Mouse (Mus musculus): ENCODE measurements around the gene Cad. TPM values are rescaled to one million over a fixed set of nuclear protein-coding genes. Genes with fewer than 3 reads are reported as not detected.

Gene Cad
- polyA plus RNA-seq, 1 experiment from 2014 or later: 4.2 TPM

GRCm38 (mm10) chr5:31086606-31087005 lies 32.0 kb downstream of the Cad start:
- DNase-seq: no peak

GRCm38 (mm10) chr5:31087131-31087530 lies 32.6 kb downstream of the Cad start:
- Histone ChIP-seq H3K9me3 (ENCODE audit: low read length) (no peaks in the 10 kb centered on the region), H3K27ac (ENCODE audit: low read depth) (no peak overlapping the region), H3K9ac (replicated peaks) (no peak overlapping the region), H3K27me3 (ENCODE audit: insufficient read depth, low read length) (peaks cover 26% of the 10 kb centered on the region), H3K4me3 (ENCODE audit: low read depth, low read length) (no peak overlapping the region), H3K4me1 (ENCODE audit: insufficient read depth) (peaks cover 3% of the 10 kb centered on the region; the same call in 1 of the 2 replicates), H3K36me3 (replicated peaks; ENCODE audit: insufficient read depth, low read length) (no peaks in the 10 kb centered on the region), H3K4me2 (ENCODE audit: low read depth, low read length) (no peak overlapping the region)
- ATAC-seq (no peak), DNase-seq (no peak)
- WGBS (ENCODE audit: insufficient replicate concordance): 59% methylated on average over 2 of the region's 2 CpGs
- TF ChIP-seq CTCF (IDR thresholded peaks at IDR 0.05; ENCODE audit: low read depth) (no peak), EP300 (IDR thresholded peaks at IDR 0.05; ENCODE audit: low read depth) (no peak)

More at GRCm38 (mm10) chr5:31086606-31087005, 32.0 kb downstream of the Cad start:
- 32% methylated on average over 7 of the region's 7 CpGs for WGBS (ENCODE audit: insufficient replicate concordance)
- no peak overlapping the region for H3K27ac ChIP-seq (ENCODE audit: low read depth)
- ATAC-seq: no peak
- H3K36me3 ChIP-seq (replicated peaks; ENCODE audit: insufficient read depth, low read length): no peaks in the 10 kb centered on the region
- no peak for TF ChIP-seq EP300 (IDR thresholded peaks at IDR 0.05; ENCODE audit: low read depth)
- no peak for TF ChIP-seq CTCF (IDR thresholded peaks at IDR 0.05; ENCODE audit: low read depth)
- no peak overlapping the region for H3K4me3 ChIP-seq (ENCODE audit: low read depth, low read length)
- no peak overlapping the region for H3K4me2 ChIP-seq (ENCODE audit: low read depth, low read length)
- peaks cover 3% of the 10 kb centered on the region; the same call in 1 of the 2 replicates for H3K4me1 ChIP-seq (ENCODE audit: insufficient read depth)
- H3K9me3 ChIP-seq (ENCODE audit: low read length): no peaks in the 10 kb centered on the region
- no peak overlapping the region for H3K9ac ChIP-seq (replicated peaks)
- peaks cover 21% of the 10 kb centered on the region for H3K27me3 ChIP-seq (ENCODE audit: insufficient read depth, low read length)

GRCm38 (mm10) chr5:31092231-31092975 lies 37.8 kb downstream of the Cad start:
- Histone ChIP-seq H3K4me3 (ENCODE audit: low read depth, low read length) (peak overlapping the region; percentile 43), H3K4me1 (ENCODE audit: insufficient read depth) (peaks cover 15% of the 10 kb centered on the region), H3K27me3 (ENCODE audit: insufficient read depth, low read length) (peaks cover 74% of the 10 kb centered on the region), H3K9ac (replicated peaks) (no peak overlapping the region), H3K27ac (ENCODE audit: low read depth) (no peak overlapping the region), H3K4me2 (ENCODE audit: low read depth, low read length) (peak overlapping the region; percentile 71), H3K9me3 (ENCODE audit: low read length) (no peaks in the 10 kb centered on the region), H3K36me3 (replicated peaks; ENCODE audit: insufficient read depth, low read length) (no peaks in the 10 kb centered on the region)
- no peak for ATAC-seq
- 4% methylated on average over 39 of the region's 53 CpGs for WGBS (ENCODE audit: insufficient replicate concordance)
- no peak for DNase-seq
- TF ChIP-seq EP300 (IDR thresholded peaks at IDR 0.05; ENCODE audit: low read depth) (no peak), CTCF (IDR thresholded peaks at IDR 0.05; ENCODE audit: low read depth) (no peak)

- no peaks in the 10 kb centered on the region for H3K36me3 ChIP-seq (replicated peaks; ENCODE audit: insufficient read depth, low read length)
- no peak overlapping the region for H3K27ac ChIP-seq (ENCODE audit: low read depth)
- ATAC-seq (peak; percentile 82), DNase-seq (peak; percentile 67)
- peaks cover 15% of the 10 kb centered on the region for H3K4me1 ChIP-seq (ENCODE audit: insufficient read depth)
- H3K9ac ChIP-seq (replicated peaks): no peak overlapping the region; the same call in 1 of the 2 replicates
- no peaks in the 10 kb centered on the region for H3K9me3 ChIP-seq (ENCODE audit: low read length)
- TF ChIP-seq CTCF (IDR thresholded peaks at IDR 0.05; ENCODE audit: low read depth) (no peak), EP300 (IDR thresholded peaks at IDR 0.05; ENCODE audit: low read depth) (no peak)
- peak overlapping the region; percentile 43 for H3K4me3 ChIP-seq (ENCODE audit: low read depth, low read length)
- peaks cover 78% of the 10 kb centered on the region for H3K27me3 ChIP-seq (ENCODE audit: insufficient read depth, low read length)
- H3K4me2 ChIP-seq (ENCODE audit: low read depth, low read length): peak overlapping the region; percentile 71
- WGBS (ENCODE audit: insufficient replicate concordance): 2% methylated on average over 42 of the region's 54 CpGs
These were observed 38.8 kb downstream of the Cad start for GRCm38 (mm10) chr5:31093151-31094041.

- Histone ChIP-seq H3K4me3 (ENCODE audit: low read depth, low read length) (peak overlapping the region; percentile 27), H3K27me3 (ENCODE audit: insufficient read depth, low read length) (peaks cover 76% of the 10 kb centered on the region), H3K9ac (replicated peaks) (no peak overlapping the region), H3K27ac (ENCODE audit: low read depth) (no peak overlapping the region), H3K36me3 (replicated peaks; ENCODE audit: insufficient read depth, low read length) (no peaks in the 10 kb centered on the region), H3K9me3 (ENCODE audit: low read length) (no peaks in the 10 kb centered on the region), H3K4me2 (ENCODE audit: low read depth, low read length) (peak overlapping the region; percentile 71), H3K4me1 (ENCODE audit: insufficient read depth) (peaks cover 15% of the 10 kb centered on the region)
- no peak for DNase-seq
- ATAC-seq: no peak
- WGBS (ENCODE audit: insufficient replicate concordance): 3% methylated on average over 29 of the region's 29 CpGs
- TF ChIP-seq EP300 (IDR thresholded peaks at IDR 0.05; ENCODE audit: low read depth): no peak
- TF ChIP-seq CTCF (IDR thresholded peaks at IDR 0.05; ENCODE audit: low read depth): no peak
These were observed 39.7 kb downstream of the Cad start for GRCm38 (mm10) chr5:31094100-31094798.

All from liver, postnatal 0 days (tissue).